Mouse (Mus musculus): ENCODE measurements around the gene Vpreb3. TPM values are rescaled to one million over a fixed set of nuclear protein-coding genes. Genes with fewer than 3 reads are reported as not detected.

The Vpreb3 gene
- polyA plus RNA-seq, 1 experiment from 2014 or later: 0.71 TPM

DNA sequence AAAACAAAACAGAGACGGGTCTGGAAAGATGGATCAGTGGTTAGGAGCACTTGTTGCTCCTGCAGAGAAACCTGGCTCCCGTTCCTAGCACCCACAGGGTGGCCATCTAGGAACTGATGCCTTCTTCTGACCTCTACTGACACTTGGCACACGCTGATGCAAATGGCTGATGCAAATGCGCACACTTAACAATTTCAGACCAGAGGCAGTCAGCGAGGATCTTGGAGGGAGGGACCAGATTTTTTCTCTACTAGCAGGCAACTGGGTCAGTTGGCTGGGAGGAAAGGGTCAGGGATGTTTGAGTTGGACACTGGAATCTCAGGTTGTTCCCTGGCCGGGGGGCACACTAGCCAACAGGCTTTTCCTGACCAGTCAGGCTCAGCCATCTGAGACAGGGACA lies 10.0 kb upstream of the Vpreb3 start, which contains the start of gene Chchd10:
TSS of gene Chchd10 (plus strand) at position 240 of the 400 bp plus-strand sequence.
- 28% methylated on average over 6 of the region's 6 CpGs for WGBS
- H3K4me1 ChIP-seq (replicated peaks): peaks cover 47% of the 10 kb centered on the region
- ATAC-seq (ENCODE audit: insufficient number of reproducible peaks, insufficient read depth, low FRiP score, low TSS enrichment, low read depth): no peak

GRCm38 (mm10) chr10:75934991-75935390 lies 7.9 kb upstream of the Vpreb3 start:
- Histone ChIP-seq H3K4me2 (peak overlapping the region; percentile 87; the same call in 1 of the 2 replicates), H3K36me3 (no peaks in the 10 kb centered on the region), H3K9me3 (no peaks in the 10 kb centered on the region), H3K9ac (replicated peaks) (no peak overlapping the region), H3K4me1 (replicated peaks) (peaks cover 41% of the 10 kb centered on the region), H3K4me3 (replicated peaks) (no peak overlapping the region), H3K27me3 (peaks cover 61% of the 10 kb centered on the region), H3K27ac (no peak overlapping the region)
- 69% methylated on average over 1 of the region's 1 CpGs for WGBS
- ATAC-seq (ENCODE audit: insufficient number of reproducible peaks, insufficient read depth, low FRiP score, low TSS enrichment, low read depth): no peak

More for the DNA sequence above, 10.0 kb upstream of the Vpreb3 start, which contains the start of gene Chchd10:
- Histone ChIP-seq H3K9me3 (no peaks in the 10 kb centered on the region), H3K36me3 (peaks cover 6% of the 10 kb centered on the region), H3K4me2 (peak within 1 kb of the TSS; percentile 91), H3K9ac (replicated peaks) (peak within 1 kb of the TSS; percentile 91), H3K27me3 (peaks cover 49% of the 10 kb centered on the region), H3K4me3 (replicated peaks) (peak within 1 kb of the TSS; percentile 70), H3K27ac (peak within 1 kb of the TSS; percentile 79)

DNA sequence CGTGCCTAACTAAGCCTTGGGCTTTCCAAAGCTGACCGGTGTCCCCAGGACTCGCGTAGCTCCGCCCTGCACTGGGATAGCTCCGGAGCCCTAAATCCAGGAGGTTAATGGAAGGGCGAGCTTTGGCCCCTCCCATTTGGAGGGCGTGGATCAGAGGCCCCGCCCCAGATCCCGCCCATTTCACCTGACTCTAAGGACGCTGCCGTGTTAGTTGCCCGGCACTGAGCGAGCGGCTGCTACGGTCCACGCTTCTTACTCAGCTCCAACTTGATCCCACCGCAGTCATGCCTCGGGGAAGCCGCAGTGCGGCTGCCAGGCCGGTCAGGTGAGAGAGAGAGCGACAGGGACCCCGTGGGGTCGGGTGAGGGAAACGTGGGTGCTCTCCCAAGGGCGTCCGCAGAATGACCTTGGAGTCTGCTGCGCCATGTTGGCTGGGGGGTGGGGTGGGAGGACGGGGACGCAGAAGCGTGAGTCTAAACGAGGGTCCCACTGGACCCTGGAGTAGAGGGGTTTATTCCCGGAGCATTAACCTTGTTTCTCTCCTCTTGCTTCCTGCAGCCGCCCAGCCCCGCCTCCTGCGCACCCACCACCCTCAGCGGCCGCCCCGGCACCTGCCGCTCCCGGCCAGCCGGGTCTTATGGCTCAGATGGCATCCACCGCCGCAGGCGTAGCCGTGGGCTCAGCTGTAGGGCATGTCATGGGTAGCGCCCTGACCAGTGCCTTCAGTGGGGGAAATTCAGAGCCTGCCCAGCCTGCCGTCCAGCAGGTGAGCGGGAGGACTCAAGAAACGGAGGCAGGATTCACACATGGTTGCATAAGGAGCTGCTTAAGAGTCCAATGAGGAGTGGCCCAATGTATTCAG lies 6.9 kb upstream of the Vpreb3 start, which contains the start of gene Mmp11:
TSS of gene Mmp11 (minus strand) at position 817 of the 862 bp plus-strand sequence.
- Histone ChIP-seq H3K36me3 (no peaks in the 10 kb centered on the region), H3K9ac (replicated peaks) (peak within 1 kb of the TSS; percentile 45), H3K9me3 (no peaks in the 10 kb centered on the region), H3K4me1 (replicated peaks) (peaks cover 32% of the 10 kb centered on the region), H3K4me2 (peak within 1 kb of the TSS; percentile 87), H3K27me3 (peaks cover 55% of the 10 kb centered on the region), H3K27ac (no peak within 1 kb of the TSS), H3K4me3 (replicated peaks) (peak within 1 kb of the TSS; percentile 49)
- ATAC-seq (ENCODE audit: insufficient number of reproducible peaks, insufficient read depth, low FRiP score, low TSS enrichment, low read depth): peak; percentile 24; the same call in 1 of the 2 replicates
- WGBS: 1% methylated on average over 51 of the region's 51 CpGs

- Histone ChIP-seq H3K36me3 (no peaks in the 10 kb centered on the region), H3K4me2 (no peak overlapping the region), H3K9me3 (no peaks in the 10 kb centered on the region), H3K27ac (no peak overlapping the region), H3K4me3 (replicated peaks) (no peak overlapping the region), H3K27me3 (peaks cover 46% of the 10 kb centered on the region), H3K9ac (replicated peaks) (no peak overlapping the region), H3K4me1 (replicated peaks) (peaks cover 22% of the 10 kb centered on the region)
- ATAC-seq (ENCODE audit: insufficient number of reproducible peaks, insufficient read depth, low FRiP score, low TSS enrichment, low read depth): no peak
- 35% methylated on average over 18 of the region's 18 CpGs for WGBS
Measured at GRCm38 (mm10) chr10:75936909-75937667, 5.8 kb upstream of the Vpreb3 start.

- no peaks in the 10 kb centered on the region for H3K36me3 ChIP-seq
- H3K9me3 ChIP-seq: no peaks in the 10 kb centered on the region
- H3K27ac ChIP-seq: no peak overlapping the region
- peaks cover 46% of the 10 kb centered on the region for H3K27me3 ChIP-seq
- 54% methylated on average over 10 of the region's 10 CpGs for WGBS
- H3K4me3 ChIP-seq (replicated peaks): no peak overlapping the region
- H3K9ac ChIP-seq (replicated peaks): no peak overlapping the region
- ATAC-seq (ENCODE audit: insufficient number of reproducible peaks, insufficient read depth, low FRiP score, low TSS enrichment, low read depth): no peak
- H3K4me2 ChIP-seq: no peak overlapping the region
- peaks cover 14% of the 10 kb centered on the region for H3K4me1 ChIP-seq (replicated peaks)
Measured at GRCm38 (mm10) chr10:75937851-75938643, 4.8 kb upstream of the Vpreb3 start.

- Histone ChIP-seq H3K4me2 (no peak overlapping the region), H3K9me3 (no peaks in the 10 kb centered on the region), H3K9ac (replicated peaks) (no peak overlapping the region), H3K4me1 (replicated peaks) (peaks cover 10% of the 10 kb centered on the region), H3K27ac (no peak overlapping the region), H3K36me3 (no peaks in the 10 kb centered on the region), H3K4me3 (replicated peaks) (no peak overlapping the region), H3K27me3 (peaks cover 44% of the 10 kb centered on the region)
- WGBS: 40% methylated on average over 9 of the region's 9 CpGs
- no peak for ATAC-seq (ENCODE audit: insufficient number of reproducible peaks, insufficient read depth, low FRiP score, low TSS enrichment, low read depth)
Measured at GRCm38 (mm10) chr10:75939481-75940234, 3.2 kb upstream of the Vpreb3 start.

DNA sequence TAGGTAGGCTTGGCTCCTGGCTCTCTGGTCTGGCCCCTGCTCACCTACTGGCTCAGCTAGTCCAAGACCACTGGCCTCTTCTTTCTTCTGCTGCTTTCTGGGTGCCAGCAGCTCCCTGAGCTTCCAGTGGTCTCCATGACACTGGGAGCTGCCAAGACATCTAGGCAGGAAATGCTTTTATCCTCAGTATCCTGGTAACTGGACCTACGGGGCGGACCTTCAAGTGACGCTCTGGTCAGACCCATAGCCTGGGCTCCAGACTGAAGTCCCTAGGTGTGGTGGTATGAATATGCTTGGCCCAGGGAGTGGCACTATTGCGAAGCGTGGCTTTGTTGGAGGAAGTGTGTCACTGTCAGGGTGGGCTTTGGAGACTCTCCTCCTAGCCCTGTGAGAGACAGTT lies 2.3 kb upstream of the Vpreb3 start, which contains the start of gene Gm867:
TSS of gene Gm867 (minus strand) at position 153 of the 400 bp plus-strand sequence.
- WGBS: 84% methylated on average over 5 of the region's 5 CpGs
- no peak within 1 kb of the TSS for H3K4me3 ChIP-seq (replicated peaks)

GRCm38 (mm10) chr10:75941042-75941824 lies 1.6 kb upstream of the Vpreb3 start:
- H3K9ac ChIP-seq (replicated peaks): no peak overlapping the region
- peaks cover under 1% of the 10 kb centered on the region for H3K4me1 ChIP-seq (replicated peaks)
- H3K4me3 ChIP-seq (replicated peaks): no peak overlapping the region
- H3K27ac ChIP-seq: no peak overlapping the region
- ATAC-seq (ENCODE audit: insufficient number of reproducible peaks, insufficient read depth, low FRiP score, low TSS enrichment, low read depth): no peak
- 75% methylated on average over 9 of the region's 9 CpGs for WGBS
- H3K27me3 ChIP-seq: peaks cover 29% of the 10 kb centered on the region
- H3K4me2 ChIP-seq: no peak overlapping the region
- H3K9me3 ChIP-seq: no peaks in the 10 kb centered on the region
- H3K36me3 ChIP-seq: no peaks in the 10 kb centered on the region

More for the DNA sequence above, 2.3 kb upstream of the Vpreb3 start, which contains the start of gene Gm867:
- no peaks in the 10 kb centered on the region for H3K9me3 ChIP-seq
- no peak for ATAC-seq (ENCODE audit: insufficient number of reproducible peaks, insufficient read depth, low FRiP score, low TSS enrichment, low read depth)
- H3K36me3 ChIP-seq: no peaks in the 10 kb centered on the region
- peaks cover 8% of the 10 kb centered on the region for H3K4me1 ChIP-seq (replicated peaks)
- H3K4me2 ChIP-seq: no peak within 1 kb of the TSS
- no peak within 1 kb of the TSS for H3K9ac ChIP-seq (replicated peaks)
- H3K27ac ChIP-seq: no peak within 1 kb of the TSS
- H3K27me3 ChIP-seq: peaks cover 36% of the 10 kb centered on the region

- H3K9ac ChIP-seq (replicated peaks): no peak overlapping the region
- no peak for ATAC-seq (ENCODE audit: insufficient number of reproducible peaks, insufficient read depth, low FRiP score, low TSS enrichment, low read depth)
- H3K4me2 ChIP-seq: no peak overlapping the region
- no peaks in the 10 kb centered on the region for H3K9me3 ChIP-seq
- H3K27ac ChIP-seq: no peak overlapping the region
- H3K4me1 ChIP-seq (replicated peaks): no peaks in the 10 kb centered on the region
- no peak overlapping the region for H3K4me3 ChIP-seq (replicated peaks)
- no peaks in the 10 kb centered on the region for H3K36me3 ChIP-seq
- 48% methylated on average over 11 of the region's 11 CpGs for WGBS
- peaks cover 8% of the 10 kb centered on the region; the same call in 1 of the 2 replicates for H3K27me3 ChIP-seq
Measured at GRCm38 (mm10) chr10:75944066-75944772, 1.4 kb downstream of the Vpreb3 start.
